Mouse (Mus musculus): Measurements from ENCODE around the gene Krr1.

DNA sequence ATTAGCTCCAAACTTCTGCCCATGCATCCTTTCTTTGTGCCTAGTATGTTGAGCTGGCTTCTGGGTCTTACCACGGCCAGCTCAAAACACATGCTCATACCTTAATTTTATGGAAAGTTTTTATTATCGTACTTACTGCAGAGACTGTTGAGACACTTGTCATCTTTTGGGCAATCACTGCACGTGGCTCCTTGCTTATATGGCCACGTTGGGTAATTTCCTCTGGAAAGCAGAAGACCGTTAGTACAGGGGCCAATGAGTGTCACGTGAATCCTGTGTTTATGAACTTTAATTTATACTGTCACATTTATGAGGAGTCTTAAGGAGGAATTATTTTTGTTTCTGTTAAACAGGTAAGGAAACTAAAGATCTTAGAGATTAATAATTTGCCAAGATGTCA lies 14.0 kb downstream of the Krr1 start:
- TF ChIP-seq CTCF (IDR thresholded peaks at IDR 0.05; ENCODE audit: control insufficient read depth, insufficient read depth, insufficient read length) (no peak), USF1 (IDR thresholded peaks at IDR 0.05; ENCODE audit: low read depth) (no peak), MYOD1 (IDR thresholded peaks at IDR 0.05; ENCODE audit: control insufficient read depth, insufficient read length, low read depth) (no peak), MAX (IDR thresholded peaks at IDR 0.05) (no peak), CEBPB (IDR thresholded peaks at IDR 0.05; ENCODE audit: low read depth) (no peak)

Data from C2C12 (cell line).